Mouse (Mus musculus) spleen, adult 2 months (tissue): ENCODE measurements around the gene Tgm1. TPM values are rescaled to one million over a fixed set of nuclear protein-coding genes. Genes with fewer than 3 reads are reported as not detected.
A peak's percentile ranks its signal among the peaks of the same experiment; 100 is the strongest.

Experiments used
- DNase-seq, 2 experiments: peaks; one replicate each; pipeline versions ENCODE4 v3.0.0 to v3.0.0-alpha.2; 2012 to 2021; ENCODE audit warnings: low spot score in 2 of 2, low read depth in 1 of 2
- H3K27ac ChIP-seq: fragments of 200-500 bp; 2 replicates; pipeline ENCODE4 v1.5.1; 2012; ENCODE audit warnings: low read length, inconsistent platforms; ENCODE audit not compliant: insufficient read depth
- H3K27me3 ChIP-seq: fragments of 200-500 bp; 2 replicates; pipeline ENCODE4 v1.6.1; 2012; ENCODE audit warnings: mild to moderate bottlenecking, moderate library complexity, low read length, inconsistent platforms; ENCODE audit not compliant: control insufficient read depth, insufficient read depth
- H3K36me3 ChIP-seq: fragments of 200-500 bp; 2 replicates; pipeline ENCODE4 v1.6.1; 2012; ENCODE audit warnings: mild to moderate bottlenecking, low read length, inconsistent platforms; ENCODE audit not compliant: control insufficient read depth, insufficient read depth
- H3K4me1 ChIP-seq: fragments of 200-500 bp; 2 replicates; pipeline ENCODE4 v1.6.1; 2011; ENCODE audit warnings: inconsistent platforms; ENCODE audit not compliant: control insufficient read depth, insufficient read depth, insufficient read length
- H3K4me3 ChIP-seq: fragments of 200-500 bp; 2 replicates; pipeline ENCODE4 v1.5.1; 2011; ENCODE audit warnings: mild to moderate bottlenecking, inconsistent platforms; ENCODE audit not compliant: insufficient read depth, insufficient read length; ENCODE audit errors: extremely low read depth
- CTCF ChIP-seq: fragments of 200-500 bp; IDR thresholded peaks from 2 replicates; pipeline ENCODE4 v1.5.1; 2011; ENCODE audit warnings: mild to moderate bottlenecking, inconsistent platforms; ENCODE audit not compliant: insufficient read depth, insufficient read length, insufficient replicate concordance; ENCODE audit errors: extremely low read depth
- POLR2A ChIP-seq: fragments of 200-500 bp; IDR thresholded peaks from 2 replicates; pipeline ENCODE4 v1.6.1; 2011; ENCODE audit warnings: low read depth, low read length, inconsistent platforms
- WGBS: fragments of 180-500 bp; shearing (Covaris S2); methylation state at CpG from one replicate; pipeline ENCODE4 v1.1.7; 2018; 5-methylcytosine and 5-hydroxymethylcytosine counted together
- polyA plus RNA-seq: library from polyadenylated mRNA; depleted of rRNA; stranded (reverse); fragments of >200 nt; gene quantifications from 2 replicates; pipeline ENCODE4 v1.2.3, GENCODE M21; 2012

The Tgm1 gene
- polyA plus RNA-seq, 1 experiment: 33.9 TPM

GRCm38 (mm10) chr14:55706051-55706600 lies 7.6 kb downstream of the Tgm1 start:
- H3K27me3 ChIP-seq: no peaks in the 10 kb centered on the region
- WGBS: 83% methylated on average over 8 of the region's 8 CpGs
- no peak for DNase-seq
- no peak overlapping the region for H3K27ac ChIP-seq
- no peak overlapping the region for H3K4me3 ChIP-seq
- TF ChIP-seq CTCF (no peak), POLR2A (no peak)
- no peaks in the 10 kb centered on the region for H3K4me1 ChIP-seq
- no peaks in the 10 kb centered on the region for H3K36me3 ChIP-seq

GRCm38 (mm10) chr14:55702761-55703160 lies 11.0 kb downstream of the Tgm1 start:
- no peak for DNase-seq
- Histone ChIP-seq H3K27ac (no peak overlapping the region), H3K27me3 (no peaks in the 10 kb centered on the region), H3K36me3 (no peaks in the 10 kb centered on the region), H3K4me3 (no peak overlapping the region), H3K4me1 (no peaks in the 10 kb centered on the region)
- WGBS: 90% methylated on average over 6 of the region's 6 CpGs
- TF ChIP-seq POLR2A: no peak

GRCm38 (mm10) chr14:55701131-55701530 lies 12.6 kb downstream of the Tgm1 start:
- TF ChIP-seq POLR2A: no peak
- TF ChIP-seq CTCF: no peak

GRCm38 (mm10) chr14:55697226-55697625 lies 16.5 kb downstream of the Tgm1 start:
- TF ChIP-seq CTCF (no peak), POLR2A (no peak)
- no peaks in the 10 kb centered on the region for H3K27me3 ChIP-seq
- no peaks in the 10 kb centered on the region for H3K36me3 ChIP-seq
- no peak overlapping the region for H3K4me3 ChIP-seq
- H3K27ac ChIP-seq: no peak overlapping the region
- DNase-seq: no peak
- no peaks in the 10 kb centered on the region for H3K4me1 ChIP-seq
- WGBS: 56% methylated on average over 4 of the region's 4 CpGs

More at GRCm38 (mm10) chr14:55701131-55701530, 12.6 kb downstream of the Tgm1 start:
- Histone ChIP-seq H3K27me3 (no peaks in the 10 kb centered on the region), H3K27ac (no peak overlapping the region), H3K4me3 (no peak overlapping the region), H3K4me1 (no peaks in the 10 kb centered on the region), H3K36me3 (no peaks in the 10 kb centered on the region)
- DNase-seq: no peak
- WGBS: 80% methylated on average over 9 of the region's 9 CpGs

- WGBS: 75% methylated on average over 10 of the region's 10 CpGs
- Histone ChIP-seq H3K27ac (no peak overlapping the region), H3K27me3 (no peaks in the 10 kb centered on the region), H3K36me3 (no peaks in the 10 kb centered on the region), H3K4me1 (no peaks in the 10 kb centered on the region), H3K4me3 (no peak overlapping the region)
- TF ChIP-seq POLR2A: no peak
- no peak for TF ChIP-seq CTCF
- DNase-seq: no peak
Measured at GRCm38 (mm10) chr14:55689433-55689832, 24.3 kb downstream of the Tgm1 start.

- WGBS: 8% methylated on average over 3 of the region's 3 CpGs
- no peak for DNase-seq
- TF ChIP-seq CTCF (no peak), POLR2A (no peak)
- H3K36me3 ChIP-seq: peaks cover 18% of the 10 kb centered on the region
- H3K4me3 ChIP-seq: peak overlapping the region; percentile 74
- H3K4me1 ChIP-seq: peaks cover 3% of the 10 kb centered on the region; the same call in 1 of the 2 replicates
- no peak overlapping the region for H3K27ac ChIP-seq
- H3K27me3 ChIP-seq: no peaks in the 10 kb centered on the region
Measured at GRCm38 (mm10) chr14:55682118-55682493, 31.6 kb downstream of the Tgm1 start.

GRCm38 (mm10) chr14:55681160-55682117 lies 32.3 kb downstream of the Tgm1 start, which contains the start of gene Tinf2:
Gene Tinf2, minus strand, starts transcription at chr14:55681820.
- peaks cover 3% of the 10 kb centered on the region; the same call in 1 of the 2 replicates for H3K4me1 ChIP-seq
- peaks cover 20% of the 10 kb centered on the region for H3K36me3 ChIP-seq
- H3K4me3 ChIP-seq: peak within 1 kb of the TSS; percentile 74
- WGBS: under 1% methylated on average over 66 of the region's 66 CpGs
- H3K27me3 ChIP-seq: no peaks in the 10 kb centered on the region
- DNase-seq: peak; percentile 88 to 94
- TF ChIP-seq POLR2A (no peak), CTCF (peak; percentile 64; the same call in 1 of the 2 replicates)
- H3K27ac ChIP-seq: peak within 1 kb of the TSS; percentile 90
